Mouse (Mus musculus): ENCODE measurements around the gene Plcd3. TPM values are rescaled to one million over a fixed set of nuclear protein-coding genes. Genes with fewer than 3 reads are reported as not detected.

The Plcd3 gene
- polyA plus RNA-seq, 1 experiment from 2014 or later = 1.0 TPM

- Histone ChIP-seq H3K4me3 (ENCODE audit: low read depth, low read length) (no peak overlapping the region), H3K4me2 (no peak overlapping the region), H3K27ac (ENCODE audit: low read depth) (no peak overlapping the region), H3K4me1 (ENCODE audit: insufficient read depth) (peaks cover 5% of the 10 kb centered on the region; the same call in 1 of the 2 replicates), H3K9me3 (ENCODE audit: low read depth, low read length) (no peaks in the 10 kb centered on the region), H3K27me3 (ENCODE audit: insufficient read depth, low read length) (no peaks in the 10 kb centered on the region), H3K36me3 (ENCODE audit: insufficient read depth) (peaks cover 8% of the 10 kb centered on the region; the same call in 1 of the 2 replicates), H3K9ac (no peak overlapping the region)
- 93% methylated on average over 3 of the region's 3 CpGs for WGBS
- DNase-seq = no peak
- 0 out of 2 replicates have a peak, but pooled peaks have one; percentile 5 for TF ChIP-seq CTCF (IDR thresholded peaks at IDR 0.05; ENCODE audit: low read depth)
- no peak for ATAC-seq (ENCODE audit: insufficient read depth)
Observed at GRCm38 (mm10) chr11:103023974-103024373, 77.5 kb downstream of the Plcd3 start.

- H3K4me2 ChIP-seq = no peak overlapping the region
- no peaks in the 10 kb centered on the region for H3K9me3 ChIP-seq (ENCODE audit: low read depth, low read length)
- H3K36me3 ChIP-seq (ENCODE audit: insufficient read depth) = peaks cover 8% of the 10 kb centered on the region; the same call in 1 of the 2 replicates
- no peak overlapping the region for H3K4me3 ChIP-seq (ENCODE audit: low read depth, low read length)
- TF ChIP-seq CTCF (IDR thresholded peaks at IDR 0.05; ENCODE audit: low read depth) = no peak
- no peak overlapping the region for H3K9ac ChIP-seq
- H3K4me1 ChIP-seq (ENCODE audit: insufficient read depth) = no peaks in the 10 kb centered on the region
- DNase-seq (peak; percentile 55), ATAC-seq (ENCODE audit: insufficient read depth) (no peak)
- no peaks in the 10 kb centered on the region for H3K27me3 ChIP-seq (ENCODE audit: insufficient read depth, low read length)
- H3K27ac ChIP-seq (ENCODE audit: low read depth) = no peak overlapping the region
- 64% methylated on average over 3 of the region's 3 CpGs for WGBS
Observed at GRCm38 (mm10) chr11:103020713-103021335, 80.6 kb downstream of the Plcd3 start.

Other genes starting within 250 kb of the Plcd3 start
- 218 and 242 TPM in 2 replicates for gene Eftud2, start 220.7 kb downstream of the Plcd3 start, polyA plus RNA-seq (2014; fragmentation: Nextera tagmentation; extraction: Ambion mirVana)
- 1.8 and 1.9 TPM in 2 replicates for gene Ccdc103, start 220.5 kb downstream of the Plcd3 start, polyA plus RNA-seq (2014; fragmentation: Nextera tagmentation; extraction: Ambion mirVana)
- not detected in 2 replicates for gene Fam187a, start 216.5 kb downstream of the Plcd3 start, polyA plus RNA-seq (2014; fragmentation: Nextera tagmentation; extraction: Ambion mirVana)
- gene Gfap, start 200.7 kb downstream of the Plcd3 start, polyA plus RNA-seq (2014; fragmentation: Nextera tagmentation; extraction: Ambion mirVana) = 0.20 and 0.41 TPM in 2 replicates
- 11.7 and 13.3 TPM in 2 replicates for gene Kif18b, start 176.5 kb downstream of the Plcd3 start, polyA plus RNA-seq (2014; fragmentation: Nextera tagmentation; extraction: Ambion mirVana)
- gene C1ql1, start 155.0 kb downstream of the Plcd3 start, polyA plus RNA-seq (2014; fragmentation: Nextera tagmentation; extraction: Ambion mirVana) = 2.7 and 3.1 TPM in 2 replicates
- 64.4 and 72.4 TPM in 2 replicates for gene Nmt1, start 73.5 kb downstream of the Plcd3 start, polyA plus RNA-seq (2014; fragmentation: Nextera tagmentation; extraction: Ambion mirVana)
- gene Dcakd, start 73.3 kb downstream of the Plcd3 start, polyA plus RNA-seq (2014; fragmentation: Nextera tagmentation; extraction: Ambion mirVana) = 218 and 225 TPM in 2 replicates
- 11.0 and 14.4 TPM in 2 replicates for gene Acbd4, start within 50 bp of the Plcd3 start, polyA plus RNA-seq (2014; fragmentation: Nextera tagmentation; extraction: Ambion mirVana)
- 5.3 and 5.8 TPM in 2 replicates for gene Hexim1, start 14.6 kb upstream of the Plcd3 start, polyA plus RNA-seq (2014; fragmentation: Nextera tagmentation; extraction: Ambion mirVana)
- gene Hexim2, start 30.8 kb upstream of the Plcd3 start, polyA plus RNA-seq (2014; fragmentation: Nextera tagmentation; extraction: Ambion mirVana) = 9.3 and 9.5 TPM in 2 replicates
- 2.5 and 2.8 TPM in 2 replicates for gene Fmnl1, start 69.4 kb upstream of the Plcd3 start, polyA plus RNA-seq (2014; fragmentation: Nextera tagmentation; extraction: Ambion mirVana)
- 0.89 and 1.2 TPM in 2 replicates for gene 1700023F06Rik, start 106.9 kb upstream of the Plcd3 start, polyA plus RNA-seq (2014; fragmentation: Nextera tagmentation; extraction: Ambion mirVana)
- not detected in 2 replicates for gene Spata32, start 116.8 kb upstream of the Plcd3 start, polyA plus RNA-seq (2014; fragmentation: Nextera tagmentation; extraction: Ambion mirVana)
- 3.1 and 3.9 TPM in 2 replicates for gene Map3k14, start 165.8 kb upstream of the Plcd3 start, polyA plus RNA-seq (2014; fragmentation: Nextera tagmentation; extraction: Ambion mirVana)

Data from lung, embryonic 14.5 days (tissue).